Mouse (Mus musculus) CD4-positive, CD25-positive, alpha-beta regulatory T cell (primary cell): ENCODE measurements around the gene Chrnb2. TPM values are rescaled to one million over a fixed set of nuclear protein-coding genes. Genes with fewer than 3 reads are reported as not detected.

Experiments used
- polyA plus RNA-seq: library from polyadenylated mRNA; unstranded; fragments of 100-300 nt; shearing (Covaris generic); gene quantifications from one replicate; pipeline ENCODE4 v1.2.1, GENCODE M21; 2017

Chrnb2 gene
- polyA plus RNA-seq = 1.8 TPM

DNA sequence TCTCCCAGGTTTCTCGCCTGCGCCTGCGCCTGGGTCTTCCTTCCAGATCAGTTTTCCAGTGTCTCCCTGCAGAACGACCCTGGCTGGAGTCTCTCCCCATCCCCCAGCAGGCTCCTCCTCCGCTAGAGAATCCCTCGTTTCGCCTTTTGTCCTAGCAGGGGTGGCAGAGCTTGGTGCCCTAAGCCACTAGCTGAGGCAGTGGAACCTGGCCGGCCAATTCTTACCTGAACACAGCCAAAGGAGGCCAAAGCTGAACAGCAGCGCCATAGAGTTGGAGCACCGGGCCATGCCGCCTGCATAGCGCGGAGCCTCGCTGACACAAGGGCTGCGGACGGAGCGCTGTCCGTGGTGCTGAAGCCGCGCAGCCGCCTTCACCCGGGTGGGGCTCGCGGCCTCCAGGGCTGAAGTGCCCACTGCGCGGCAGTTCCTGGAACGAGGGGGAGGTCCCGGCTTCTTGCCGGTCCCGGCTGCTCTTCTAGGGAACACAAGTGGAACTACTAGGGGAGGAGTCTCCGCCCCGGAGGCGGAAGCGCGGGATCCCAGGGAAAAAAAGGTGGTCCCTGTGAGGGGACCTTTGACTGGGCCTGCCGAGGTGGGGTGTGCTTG is at the start of gene Chrnb2:
Gene Chrnb2 (minus strand): TSS at position 514 of the 606 bp plus-strand sequence.

DNA sequence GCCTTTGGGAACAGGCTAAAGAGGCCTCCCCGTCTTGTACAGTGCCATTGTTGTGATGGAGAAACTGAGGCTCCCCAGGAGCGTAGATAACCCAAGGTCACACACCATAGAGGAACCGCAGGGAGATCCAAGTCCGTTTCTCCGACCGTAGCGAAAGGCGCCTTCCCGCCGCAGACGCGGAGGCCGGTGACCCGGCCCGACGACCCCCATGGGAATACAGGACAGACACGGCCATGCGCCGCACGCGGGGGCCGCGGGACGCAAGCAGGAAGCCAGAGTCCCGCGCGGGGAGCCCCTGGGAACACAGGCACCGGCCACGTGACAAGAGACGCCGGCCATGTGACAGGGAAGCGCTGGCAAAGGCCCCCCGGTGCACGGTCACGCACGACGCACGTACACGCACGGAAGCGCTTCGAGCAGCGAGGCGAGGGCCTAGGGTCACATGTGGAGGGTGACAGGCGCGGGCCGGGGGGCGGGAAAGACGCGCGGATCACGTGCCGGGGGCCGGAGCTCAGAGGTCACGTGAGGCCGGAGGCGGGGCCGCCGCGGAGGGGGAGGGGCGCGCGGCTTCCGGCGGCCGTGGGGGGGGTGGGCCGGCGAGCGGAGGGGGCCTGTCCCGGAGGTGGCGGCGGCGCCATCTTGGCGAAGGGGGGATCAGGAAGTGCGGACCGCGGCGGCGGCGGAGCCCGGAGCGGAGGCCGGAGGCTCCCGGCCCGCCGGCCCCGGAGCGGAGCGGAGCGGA is 8.7 kb upstream of the Chrnb2 start, which contains the start of gene Ube2q1:
Gene Ube2q1 (plus strand): TSS at position 649 of the 742 bp plus-strand sequence.

GRCm38 (mm10) chr3:89714359-89715206 is 49.8 kb downstream of the Chrnb2 start, which contains the start of gene Adar:
TSS of gene Adar (plus strand) at chr3:89715022.

Other genes with a start within 250 kb of the Chrnb2 start
- not detected for gene Kcnn3, start 244.5 kb downstream of the Chrnb2 start, polyA plus RNA-seq
- 107 TPM for gene Adar, start 49.6 kb downstream of the Chrnb2 start, polyA plus RNA-seq
- 91.8 TPM for gene Ube2q1, start 9.0 kb upstream of the Chrnb2 start, polyA plus RNA-seq
- 9.0 TPM for gene She, start 66.7 kb upstream of the Chrnb2 start, polyA plus RNA-seq
- gene Il6ra, start 148.6 kb upstream of the Chrnb2 start, polyA plus RNA-seq = 90.8 TPM
- 109 TPM for gene Atp8b2, start 198.9 kb upstream of the Chrnb2 start, polyA plus RNA-seq
- gene Hax1, start 234.1 kb upstream of the Chrnb2 start, polyA plus RNA-seq = 95.3 TPM